Mouse (Mus musculus): ENCODE measurements around the gene Nr4a2. TPM values are rescaled to one million over a fixed set of nuclear protein-coding genes. Genes with fewer than 3 reads are reported as not detected.

Gene Nr4a2
- polyA plus RNA-seq, 1 experiment from 2014 or later: 6.6 TPM

- H3K9ac ChIP-seq: no peak overlapping the region
- no peak for ATAC-seq (ENCODE audit: insufficient number of reproducible peaks, low FRiP score, low TSS enrichment, low read depth)
- H3K27ac ChIP-seq: no peak overlapping the region
- H3K27me3 ChIP-seq: no peaks in the 10 kb centered on the region
- H3K4me3 ChIP-seq: no peak overlapping the region
- H3K4me1 ChIP-seq: no peaks in the 10 kb centered on the region
- no peak overlapping the region for H3K4me2 ChIP-seq
- 71% methylated on average over 1 of the region's 1 CpGs for WGBS
- no peaks in the 10 kb centered on the region for H3K36me3 ChIP-seq
- H3K9me3 ChIP-seq: no peaks in the 10 kb centered on the region
Observed at GRCm38 (mm10) chr2:57063480-57063879, 60.3 kb downstream of the Nr4a2 start.

Other genes with a start within 250 kb of the Nr4a2 start
- 12.5 and 13.0 TPM in 2 replicates for gene Gpd2, start 113.6 kb upstream of the Nr4a2 start, polyA plus RNA-seq (2015; fragmentation: Nextera tagmentation; extraction: Ambion mirVana)

Data from limb, embryonic 15.5 days (tissue).